Mouse (Mus musculus) liver, embryonic 14.5 days (tissue): ENCODE results near the gene Eea1. TPM values are rescaled to one million over a fixed set of nuclear protein-coding genes. Genes with fewer than 3 reads are reported as not detected.

Experiments
- ATAC-seq: fragments of 200-750 bp; cut with Nextera tagmentation; 2 replicates; pipeline ENCODE4 v1.8.0; 2017; ENCODE audit warnings: moderate number of reproducible peaks, mild to moderate bottlenecking, moderate library complexity; ENCODE audit not compliant: insufficient read depth
- DNase-seq, 3 experiments: peaks; one replicate each; pipeline ENCODE4 v3.0.0-alpha.2; 2012 to 2013; ENCODE audit warnings: low read depth in 3 of 3, low spot score in 3 of 3
- H3K27ac ChIP-seq: fragments of 300-500 bp; sonication (generic); 2 replicates; pipeline ENCODE4 v1.5.1; 2014; ENCODE audit warnings: moderate library complexity, mild to moderate bottlenecking, control low read depth, inconsistent platforms
- H3K27me3 ChIP-seq: fragments of 300-500 bp; sonication (generic); 2 replicates; pipeline ENCODE4 v1.6.1; 2014; ENCODE audit warnings: mild to moderate bottlenecking, low read length, moderate library complexity; ENCODE audit not compliant: control insufficient read depth, insufficient read depth
- H3K36me3 ChIP-seq: fragments of 300-500 bp; sonication (generic); replicated peaks from 2 replicates; pipeline ENCODE4 v1.6.1; 2014; ENCODE audit warnings: low read depth; ENCODE audit not compliant: control insufficient read depth, insufficient read depth
- H3K4me1 ChIP-seq, 2 experiments: fragments of 200-500 bp in 1 of 2; fragments of 300-500 bp in 1 of 2; sonication (generic) in 1 of 2; replicated peaks; 2 replicates each; pipeline ENCODE4 v1.6.1; 2012 to 2014; ENCODE audit warnings: antibody characterized with exemption in 1 of 2, inconsistent platforms in 1 of 2, low read length in 1 of 2; ENCODE audit not compliant: control insufficient read depth in 2 of 2, insufficient read depth in 2 of 2
- H3K4me2 ChIP-seq: fragments of 300-500 bp; sonication (generic); 2 replicates; pipeline ENCODE4 v1.6.1; 2014; ENCODE audit warnings: low read depth, mild to moderate bottlenecking, control low read depth, moderate library complexity
- H3K4me3 ChIP-seq, 2 experiments: fragments of 200-500 bp in 1 of 2; fragments of 300-500 bp in 1 of 2; sonication (generic) in 1 of 2; 2 replicates each; pipeline ENCODE4 v1.5.1; 2012 to 2014; ENCODE audit warnings: low read depth in 2 of 2, low read length in 2 of 2, mild to moderate bottlenecking in 2 of 2, control low read depth in 1 of 2, inconsistent platforms in 1 of 2, moderate library complexity in 1 of 2; ENCODE audit not compliant: insufficient read depth in 1 of 2
- H3K9ac ChIP-seq: fragments of 300-500 bp; sonication (generic); replicated peaks from 2 replicates; pipeline ENCODE4 v1.6.1; 2014; ENCODE audit warnings: mild to moderate bottlenecking, control low read depth, moderate library complexity
- H3K9me3 ChIP-seq: fragments of 300-500 bp; sonication (generic); 2 replicates; pipeline ENCODE4 v1.6.1; 2016; ENCODE audit warnings: low read length, mixed read lengths; ENCODE audit not compliant: control insufficient read depth
- CTCF ChIP-seq: IDR thresholded peaks from 2 replicates; pipeline ENCODE4 v1.5.1; 2016; ENCODE audit warnings: antibody characterized with exemption, low read depth, control low read depth
- EP300 ChIP-seq: IDR thresholded peaks from 2 replicates; pipeline ENCODE4 v1.6.1; 2016; ENCODE audit warnings: antibody characterized with exemption, low read depth
- WGBS: fragments of 180-500 bp; shearing (Covaris S2); extraction: QIAGEN DNeasy Blood & Tissue Kit; methylation state at CpG from one replicate; pipeline ENCODE4 v1.1.7; 2014; ENCODE audit not compliant: insufficient replicate concordance; 5-methylcytosine and 5-hydroxymethylcytosine counted together
- polyA plus RNA-seq, 2 experiments: library from polyadenylated mRNA; depleted of rRNA in 1 of 2; stranded (reverse) in 1 of 2; unstranded in 1 of 2; fragments of >200 nt; fragmentation: Nextera tagmentation in 1 of 2; extraction: Ambion mirVana in 1 of 2; gene quantifications; 2 replicates each; pipeline versions ENCODE4 v1.2.1 to v1.2.3; 2012 to 2014

Gene Eea1
- polyA plus RNA-seq, 2 experiments = 4.2 to 8.9 TPM

DNA sequence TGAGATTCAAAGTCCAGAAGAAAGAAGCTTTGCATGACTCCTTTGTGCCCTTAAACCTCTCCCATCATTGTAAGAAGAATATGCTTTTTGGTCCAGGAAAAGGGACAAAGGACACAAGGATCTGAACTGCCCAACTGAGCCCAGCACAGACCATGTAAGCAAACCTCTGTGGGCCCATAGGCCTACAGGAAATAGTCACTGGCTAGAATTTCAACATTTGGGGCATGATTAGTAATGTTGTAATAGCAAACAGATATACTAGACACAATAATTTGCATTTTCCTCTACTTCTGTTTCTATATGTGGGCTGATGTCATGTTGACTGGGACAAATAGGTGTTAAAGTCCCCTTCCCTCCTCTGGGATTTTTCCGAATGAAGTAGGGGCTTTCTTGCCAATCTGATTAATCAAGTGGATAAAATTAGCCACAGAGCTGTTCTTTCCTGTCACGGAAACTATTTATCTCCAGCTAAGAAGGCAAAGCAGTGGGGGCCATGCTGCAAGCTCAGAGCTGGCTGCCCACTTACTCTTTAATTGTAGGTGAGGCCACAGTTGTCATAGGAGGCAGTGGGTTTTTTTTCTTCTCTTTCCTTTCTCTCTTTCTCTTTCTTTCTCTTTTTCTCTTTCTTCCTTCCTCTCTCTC is 153.6 kb downstream of the Eea1 start:
- DNase-seq (no peak), ATAC-seq (no peak)
- Histone ChIP-seq H3K27me3 (no peaks in the 10 kb centered on the region), H3K4me1 (no peaks in the 10 kb centered on the region), H3K4me3 (no peak overlapping the region), H3K27ac (no peak overlapping the region), H3K9ac (no peak overlapping the region), H3K4me2 (no peak overlapping the region), H3K9me3 (no peaks in the 10 kb centered on the region), H3K36me3 (no peaks in the 10 kb centered on the region)
- TF ChIP-seq EP300 (no peak), CTCF (no peak)
- WGBS = 31% methylated on average over 2 of the region's 2 CpGs

DNA sequence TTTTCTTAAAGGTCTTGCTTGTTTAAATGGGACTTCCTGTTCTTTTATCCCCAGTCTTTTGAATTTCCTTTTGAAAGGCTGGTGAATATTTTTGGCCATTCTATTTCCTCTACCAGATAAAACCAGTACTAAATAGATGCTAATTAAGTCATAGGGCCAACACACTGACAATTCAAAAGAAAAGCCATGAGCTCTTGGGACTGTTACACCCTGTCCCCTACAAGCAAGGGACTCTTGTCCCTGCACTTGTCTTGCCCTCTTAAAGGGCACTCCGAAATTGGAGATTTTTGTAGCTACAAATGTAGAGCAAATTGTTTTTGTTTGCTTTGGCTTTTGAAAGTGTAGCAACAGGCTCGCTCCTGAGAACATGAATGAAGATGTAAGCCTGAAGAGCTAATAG is 154.1 kb downstream of the Eea1 start:
- Histone ChIP-seq H3K9ac (no peak overlapping the region), H3K4me3 (no peak overlapping the region), H3K4me2 (no peak overlapping the region), H3K36me3 (no peaks in the 10 kb centered on the region), H3K4me1 (no peaks in the 10 kb centered on the region), H3K27me3 (no peaks in the 10 kb centered on the region), H3K9me3 (no peaks in the 10 kb centered on the region), H3K27ac (no peak overlapping the region)
- no peak for TF ChIP-seq EP300
- no peak for TF ChIP-seq CTCF
- ATAC-seq (no peak), DNase-seq (no peak)
- 53% methylated on average over 2 of the region's 2 CpGs for WGBS

Other genes starting within 250 kb of the Eea1 start
- 0.04 TPM in 1 of 2 replicates, not detected in the other for gene Gm33543, start 97.7 kb upstream of the Eea1 start, polyA plus RNA-seq (2012; rRNA removed)
- not detected in 2 replicates for gene Gm33543, start 97.7 kb upstream of the Eea1 start, polyA plus RNA-seq (2014; fragmentation: Nextera tagmentation; extraction: Ambion mirVana)
- not detected in 2 replicates for gene Gm5426, start 196.0 kb downstream of the Eea1 start, polyA plus RNA-seq (2012; rRNA removed)
- gene Gm5426, start 196.0 kb downstream of the Eea1 start, polyA plus RNA-seq (2014; fragmentation: Nextera tagmentation; extraction: Ambion mirVana) = not detected in 2 replicates